Mouse (Mus musculus) midbrain, embryonic 11.5 days (tissue): ENCODE measurements around the gene Zfp36l2. TPM values are rescaled to one million over a fixed set of nuclear protein-coding genes. Genes with fewer than 3 reads are reported as not detected.

Source experiments
- ATAC-seq: fragments of 200-750 bp; cut with Nextera tagmentation; 2 replicates; pipeline ENCODE4 v1.8.0; 2017; ENCODE audit warnings: moderate TSS enrichment, moderate library complexity; ENCODE audit not compliant: low FRiP score
- DNase-seq: peaks from one replicate; pipeline ENCODE4 v3.0.0; 2015; ENCODE audit warnings: low spot score; ENCODE audit errors: missing footprints
- H3K27ac ChIP-seq: fragments of 300-500 bp; sonication (generic); 2 replicates; pipeline ENCODE4 v1.5.1; 2014; ENCODE audit warnings: low read depth, low read length
- H3K27me3 ChIP-seq: fragments of 300-500 bp; sonication (generic); 2 replicates; pipeline ENCODE4 v1.6.1; 2014; ENCODE audit warnings: mild to moderate bottlenecking, low read length, moderate library complexity, mixed read lengths; ENCODE audit not compliant: control insufficient read depth, insufficient read depth
- H3K36me3 ChIP-seq: fragments of 300-500 bp; sonication (generic); 2 replicates; pipeline ENCODE4 v1.6.1; 2014; ENCODE audit warnings: mild to moderate bottlenecking, low read length, moderate library complexity, mixed read lengths; ENCODE audit not compliant: control insufficient read depth, insufficient read depth
- H3K4me1 ChIP-seq: fragments of 300-500 bp; sonication (generic); 2 replicates; pipeline ENCODE4 v1.6.1; 2014; ENCODE audit warnings: low read length; ENCODE audit not compliant: control insufficient read depth, insufficient read depth
- H3K4me2 ChIP-seq: fragments of 300-500 bp; sonication (generic); 2 replicates; pipeline ENCODE4 v1.6.1; 2014; ENCODE audit warnings: mild to moderate bottlenecking, moderate library complexity
- H3K4me3 ChIP-seq: fragments of 300-500 bp; sonication (generic); 2 replicates; pipeline ENCODE4 v1.5.1; 2014; ENCODE audit warnings: low read depth, low read length
- H3K9ac ChIP-seq: fragments of 300-500 bp; sonication (generic); 2 replicates; pipeline ENCODE4 v1.6.1; 2014; ENCODE audit warnings: low read length
- H3K9me3 ChIP-seq: fragments of 300-500 bp; sonication (generic); 2 replicates; pipeline ENCODE4 v1.6.1; 2016; ENCODE audit warnings: low read length; ENCODE audit not compliant: control insufficient read depth
- WGBS: fragments of 180-500 bp; shearing (Covaris S2); extraction: QIAGEN DNeasy Blood & Tissue Kit; methylation state at CpG from one replicate; pipeline ENCODE4 v1.1.7; 2014; 5-methylcytosine and 5-hydroxymethylcytosine counted together
- polyA plus RNA-seq: library from polyadenylated mRNA; unstranded; fragments of >200 nt; fragmentation: Nextera tagmentation; extraction: Ambion mirVana; gene quantifications from 2 replicates; pipeline ENCODE4 v1.2.1, GENCODE M21; 2014

Gene Zfp36l2
- polyA plus RNA-seq, 1 experiment from 2014 or later = 14.6 TPM

- Histone ChIP-seq H3K4me2 (no peak overlapping the region), H3K27me3 (no peaks in the 10 kb centered on the region), H3K9ac (no peak overlapping the region), H3K4me3 (no peak overlapping the region), H3K27ac (no peak overlapping the region), H3K9me3 (no peaks in the 10 kb centered on the region), H3K4me1 (peaks cover 18% of the 10 kb centered on the region), H3K36me3 (no peaks in the 10 kb centered on the region)
- ATAC-seq = no peak
- no peak for DNase-seq
- 73% methylated on average over 5 of the region's 5 CpGs for WGBS
Measured at GRCm38 (mm10) chr17:84144762-84145599, 42.8 kb downstream of the Zfp36l2 start.

DNA sequence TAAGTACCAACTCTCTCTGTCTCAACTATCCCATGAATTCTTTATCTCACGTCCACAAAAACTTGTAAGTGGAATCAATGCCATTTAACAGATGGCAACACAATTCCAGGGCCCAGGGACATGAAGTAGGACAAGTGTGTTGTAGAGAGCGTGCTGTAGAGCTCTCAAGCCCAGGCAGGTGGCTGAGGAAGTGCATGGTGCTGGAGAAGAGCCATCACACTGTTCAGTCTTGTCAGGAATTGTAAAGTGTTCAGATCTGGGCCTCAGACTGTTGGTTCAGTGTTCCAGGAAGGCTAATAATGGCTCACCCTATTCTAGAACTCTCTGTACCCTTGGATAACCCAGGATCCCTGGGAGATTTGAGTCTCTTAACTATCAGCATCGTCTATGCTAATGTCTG, 43.6 kb downstream of the Zfp36l2 start:
- peaks cover 13% of the 10 kb centered on the region for H3K4me1 ChIP-seq
- ATAC-seq (no peak), DNase-seq (no peak)
- H3K36me3 ChIP-seq = no peaks in the 10 kb centered on the region
- no peaks in the 10 kb centered on the region for H3K27me3 ChIP-seq
- no peak overlapping the region for H3K4me3 ChIP-seq
- no peak overlapping the region for H3K27ac ChIP-seq
- no peaks in the 10 kb centered on the region for H3K9me3 ChIP-seq
- H3K4me2 ChIP-seq = no peak overlapping the region
- WGBS = 79% methylated on average over 3 of the region's 3 CpGs
- no peak overlapping the region for H3K9ac ChIP-seq

- WGBS = 54% methylated on average over 12 of the region's 12 CpGs
- no peaks in the 10 kb centered on the region for H3K36me3 ChIP-seq
- no peak overlapping the region for H3K9ac ChIP-seq
- H3K27me3 ChIP-seq = no peaks in the 10 kb centered on the region
- no peak overlapping the region for H3K4me2 ChIP-seq
- no peak overlapping the region for H3K27ac ChIP-seq
- DNase-seq (no peak), ATAC-seq (no peak)
- H3K9me3 ChIP-seq = no peaks in the 10 kb centered on the region
- H3K4me1 ChIP-seq = peaks cover 7% of the 10 kb centered on the region
- H3K4me3 ChIP-seq = no peak overlapping the region
Measured at GRCm38 (mm10) chr17:84143219-84143844, 44.4 kb downstream of the Zfp36l2 start.

GRCm38 (mm10) chr17:84141691-84142090, 46.1 kb downstream of the Zfp36l2 start:
- Histone ChIP-seq H3K4me1 (peaks cover 6% of the 10 kb centered on the region), H3K9me3 (no peaks in the 10 kb centered on the region), H3K9ac (no peak overlapping the region), H3K4me3 (no peak overlapping the region), H3K36me3 (no peaks in the 10 kb centered on the region), H3K27ac (no peak overlapping the region), H3K27me3 (no peaks in the 10 kb centered on the region), H3K4me2 (no peak overlapping the region)
- 91% methylated on average over 6 of the region's 6 CpGs for whole genome bisulfite sequencing
- ATAC-seq (no peak), DNase-seq (no peak)

- no peak overlapping the region for H3K4me3 ChIP-seq
- ATAC-seq = no peak
- no peaks in the 10 kb centered on the region for H3K36me3 ChIP-seq
- H3K9me3 ChIP-seq = no peaks in the 10 kb centered on the region
- H3K27ac ChIP-seq = no peak overlapping the region
- H3K9ac ChIP-seq = no peak overlapping the region
- H3K4me1 ChIP-seq = peaks cover under 1% of the 10 kb centered on the region
- no peak for DNase-seq
- no peak overlapping the region for H3K4me2 ChIP-seq
- 77% methylated on average over 10 of the region's 10 CpGs for WGBS
- no peaks in the 10 kb centered on the region for H3K27me3 ChIP-seq
Measured at GRCm38 (mm10) chr17:84140822-84141507, 46.8 kb downstream of the Zfp36l2 start.

GRCm38 (mm10) chr17:84137393-84138171, 50.2 kb downstream of the Zfp36l2 start:
- Histone ChIP-seq H3K4me2 (no peak overlapping the region), H3K9me3 (no peaks in the 10 kb centered on the region), H3K36me3 (no peaks in the 10 kb centered on the region), H3K27ac (no peak overlapping the region), H3K9ac (no peak overlapping the region), H3K27me3 (no peaks in the 10 kb centered on the region), H3K4me1 (no peaks in the 10 kb centered on the region), H3K4me3 (no peak overlapping the region)
- ATAC-seq = no peak
- WGBS = 89% methylated on average over 11 of the region's 11 CpGs
- DNase-seq = no peak

GRCm38 (mm10) chr17:84136669-84137392, 50.9 kb downstream of the Zfp36l2 start:
- H3K36me3 ChIP-seq = no peaks in the 10 kb centered on the region
- no peak overlapping the region for H3K27ac ChIP-seq
- H3K4me2 ChIP-seq = no peak overlapping the region
- DNase-seq (no peak), ATAC-seq (no peak)
- H3K27me3 ChIP-seq = no peaks in the 10 kb centered on the region
- H3K9ac ChIP-seq = no peak overlapping the region
- H3K4me1 ChIP-seq = no peaks in the 10 kb centered on the region
- WGBS = 67% methylated on average over 10 of the region's 10 CpGs
- no peaks in the 10 kb centered on the region for H3K9me3 ChIP-seq
- no peak overlapping the region for H3K4me3 ChIP-seq

GRCm38 (mm10) chr17:84136217-84136616, 51.5 kb downstream of the Zfp36l2 start:
- no peak overlapping the region for H3K27ac ChIP-seq
- no peak overlapping the region for H3K9ac ChIP-seq
- no peaks in the 10 kb centered on the region for H3K36me3 ChIP-seq
- no peak overlapping the region for H3K4me2 ChIP-seq
- H3K4me3 ChIP-seq = no peak overlapping the region
- H3K27me3 ChIP-seq = no peaks in the 10 kb centered on the region
- no peaks in the 10 kb centered on the region for H3K4me1 ChIP-seq
- 88% methylated on average over 4 of the region's 4 CpGs for WGBS
- H3K9me3 ChIP-seq = no peaks in the 10 kb centered on the region
- DNase-seq = no peak
- ATAC-seq = no peak
